Mouse (Mus musculus) yolk sac, embryonic 10.5 days (tissue): ENCODE results near the gene Inpp5d.
A peak's percentile ranks its signal among the peaks of the same experiment; 100 is the strongest.

Experiments
- DNase-seq: peaks from one replicate; pipeline ENCODE4 v3.0.0-alpha.2; 2017; ENCODE audit warnings: low spot score

Gene Inpp5d

DNA sequence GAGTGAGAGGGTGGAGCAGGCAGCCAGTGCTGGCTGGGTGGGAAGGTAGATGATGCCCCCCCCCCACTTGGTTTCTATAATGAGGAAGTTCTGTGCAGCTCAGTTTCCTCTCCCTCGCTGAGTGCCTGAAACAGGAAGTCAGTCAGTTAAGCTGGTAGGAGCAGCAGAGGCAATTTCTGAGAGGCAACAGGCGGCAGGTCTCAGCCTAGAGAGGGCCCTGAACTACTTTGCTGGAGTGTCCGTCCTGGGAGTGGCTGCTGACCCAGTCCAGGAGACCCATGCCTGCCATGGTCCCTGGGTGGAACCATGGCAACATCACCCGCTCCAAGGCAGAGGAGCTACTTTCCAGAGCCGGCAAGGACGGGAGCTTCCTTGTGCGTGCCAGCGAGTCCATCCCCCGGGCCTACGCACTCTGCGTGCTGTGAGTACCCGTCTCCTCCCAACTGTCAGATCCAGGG lies at the start of gene Inpp5d:
TSS of gene Inpp5d (plus strand) at position 102 of the 458 bp plus-strand sequence.
- no peak for DNase-seq

- DNase-seq, result no peak
Observed at GRCm38 (mm10) chr1:87573261-87573660, 46.9 kb upstream of the Inpp5d start.

DNA sequence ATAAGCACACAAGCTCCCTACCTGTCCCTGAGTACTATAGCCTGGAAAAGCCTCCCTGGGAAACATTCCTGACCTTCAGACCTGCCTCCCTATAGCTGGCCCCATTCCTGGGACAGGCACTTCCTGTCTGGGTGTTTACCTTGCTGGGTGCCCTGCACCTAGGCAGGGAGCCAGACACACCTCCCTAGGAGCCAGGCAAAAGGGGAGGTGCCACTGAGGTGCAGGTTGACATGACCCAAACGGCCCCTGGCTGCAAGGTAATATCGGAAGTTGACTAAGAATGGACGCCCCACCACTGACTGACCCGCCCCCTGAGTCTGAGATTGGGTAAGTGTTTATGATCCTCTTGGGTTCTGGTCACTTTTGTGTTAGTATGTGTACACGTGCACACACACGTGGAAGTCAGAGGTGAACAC lies 46.3 kb upstream of the Inpp5d start, which contains the start of gene Ngef:
TSS of gene Ngef (minus strand) at position 71 of the 416 bp plus-strand sequence.
- DNase-seq, result peak; percentile 42

DNA sequence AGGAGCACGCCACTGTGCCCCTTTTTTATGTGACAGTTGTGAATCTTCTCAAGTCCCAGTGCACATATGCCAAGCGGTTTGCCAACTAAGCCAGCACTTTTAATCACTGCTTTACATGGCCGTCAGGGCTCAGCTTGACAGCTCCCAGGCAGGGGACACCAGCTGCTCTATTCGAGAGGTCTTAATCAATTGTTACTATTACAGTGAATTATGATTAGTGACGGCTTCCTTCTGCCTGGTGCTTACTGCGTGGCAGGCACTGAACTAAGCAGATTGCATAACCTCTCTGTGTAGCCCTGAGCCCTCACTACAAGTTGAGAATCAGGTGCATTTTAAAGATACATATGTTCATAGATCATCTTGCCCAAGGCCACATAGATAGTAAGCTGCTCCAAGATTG lies 45.8 kb upstream of the Inpp5d start:
- no peak for DNase-seq

- DNase-seq, result no peak
Observed at GRCm38 (mm10) chr1:87574785-87575184, 45.3 kb upstream of the Inpp5d start.

DNA sequence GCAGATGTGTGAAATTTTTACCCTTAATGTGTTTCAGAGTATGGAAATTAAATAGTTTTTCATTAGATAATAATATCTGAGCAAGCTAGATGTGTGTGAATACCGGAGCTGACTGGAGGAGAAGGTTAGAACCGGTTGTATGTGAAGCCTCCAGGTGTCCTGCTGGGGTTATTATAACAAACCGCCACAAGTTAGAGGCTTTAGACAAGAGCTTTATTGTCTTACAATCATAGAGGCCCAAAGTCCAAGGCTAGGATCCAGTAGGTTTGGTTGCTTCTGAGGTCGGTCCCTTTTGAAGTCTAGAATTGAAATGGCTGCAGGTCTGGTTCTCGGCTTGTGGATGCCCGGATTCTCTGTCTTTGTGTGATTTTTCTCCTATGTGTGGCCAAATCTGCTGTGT lies 41.1 kb upstream of the Inpp5d start:
- DNase-seq, result no peak

- no peak for DNase-seq
Observed at GRCm38 (mm10) chr1:87580824-87581223, 39.3 kb upstream of the Inpp5d start.

GRCm38 (mm10) chr1:87589162-87589561 lies 30.9 kb upstream of the Inpp5d start:
- DNase-seq, result no peak

GRCm38 (mm10) chr1:87589980-87590379 lies 30.1 kb upstream of the Inpp5d start:
- no peak for DNase-seq

GRCm38 (mm10) chr1:87594261-87594660 lies 25.9 kb upstream of the Inpp5d start:
- no peak for DNase-seq

- DNase-seq, result no peak
Observed at GRCm38 (mm10) chr1:87594671-87595070, 25.4 kb upstream of the Inpp5d start.

- no peak for DNase-seq
Observed at GRCm38 (mm10) chr1:87600533-87600932, 19.6 kb upstream of the Inpp5d start.

GRCm38 (mm10) chr1:87601801-87602200 lies 18.3 kb upstream of the Inpp5d start:
- no peak for DNase-seq

GRCm38 (mm10) chr1:87603389-87603788 lies 16.7 kb upstream of the Inpp5d start:
- no peak for DNase-seq

DNA sequence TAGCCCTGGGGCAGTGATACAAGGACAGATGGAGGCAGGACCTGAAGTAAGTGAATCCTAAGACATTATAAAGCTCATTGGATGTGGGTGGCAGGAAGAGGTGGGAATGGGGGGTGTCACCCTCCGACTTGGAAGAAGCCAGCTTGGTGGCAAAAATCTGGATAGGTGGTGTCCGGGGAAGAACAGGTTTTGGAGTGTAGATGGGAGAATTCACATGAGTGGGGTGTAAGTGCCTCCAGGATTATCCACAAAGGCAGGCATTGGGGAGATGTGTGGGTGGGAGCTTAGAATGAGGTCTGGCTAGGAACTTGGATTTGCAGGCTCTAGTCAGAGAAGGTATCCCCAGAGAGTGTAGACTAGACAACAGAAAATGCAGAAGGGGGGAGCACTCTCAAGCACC lies 14.8 kb upstream of the Inpp5d start:
- no peak for DNase-seq

- no peak for DNase-seq
Observed at GRCm38 (mm10) chr1:87607385-87608091, 12.6 kb upstream of the Inpp5d start.

GRCm38 (mm10) chr1:87608416-87609046 lies 11.6 kb upstream of the Inpp5d start:
- DNase-seq, result no peak

DNA sequence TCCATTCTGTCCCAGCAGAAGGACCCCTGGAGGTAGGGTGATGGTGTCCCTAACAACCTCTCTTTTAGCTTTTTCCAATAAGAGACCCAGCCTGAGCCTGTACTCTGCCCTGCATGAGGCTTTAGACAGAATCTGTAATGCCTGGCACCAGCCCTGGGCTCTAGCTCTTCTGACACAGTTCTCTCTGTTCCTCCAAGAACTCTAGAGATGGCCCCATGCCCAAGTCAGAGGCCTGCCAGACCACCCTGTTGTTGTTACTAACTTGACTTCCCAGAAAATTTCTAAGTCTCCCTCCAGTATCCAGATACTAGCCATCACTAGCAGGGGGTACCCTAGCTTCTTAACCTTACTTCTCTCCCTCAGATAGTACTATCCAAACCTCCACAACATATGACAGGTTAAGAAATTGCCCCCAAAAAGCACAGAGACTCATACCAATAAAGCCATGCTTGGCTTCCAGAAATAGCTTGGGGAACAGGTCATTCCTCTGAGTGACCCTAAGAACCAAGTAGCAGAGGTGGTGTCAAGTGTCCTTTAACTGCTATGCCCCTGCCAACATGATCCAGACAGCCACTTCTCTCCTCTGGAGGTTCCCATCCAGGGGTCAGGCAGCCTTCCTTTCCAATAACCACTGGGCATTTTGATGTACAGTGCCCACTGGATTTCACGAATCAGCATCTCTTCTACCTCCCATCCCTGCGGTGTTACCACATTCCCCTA lies 5.4 kb upstream of the Inpp5d start:
- DNase-seq, result no peak

- DNase-seq, result no peak
Observed at GRCm38 (mm10) chr1:87620693-87621092, 581 bp downstream of the Inpp5d start.

DNA sequence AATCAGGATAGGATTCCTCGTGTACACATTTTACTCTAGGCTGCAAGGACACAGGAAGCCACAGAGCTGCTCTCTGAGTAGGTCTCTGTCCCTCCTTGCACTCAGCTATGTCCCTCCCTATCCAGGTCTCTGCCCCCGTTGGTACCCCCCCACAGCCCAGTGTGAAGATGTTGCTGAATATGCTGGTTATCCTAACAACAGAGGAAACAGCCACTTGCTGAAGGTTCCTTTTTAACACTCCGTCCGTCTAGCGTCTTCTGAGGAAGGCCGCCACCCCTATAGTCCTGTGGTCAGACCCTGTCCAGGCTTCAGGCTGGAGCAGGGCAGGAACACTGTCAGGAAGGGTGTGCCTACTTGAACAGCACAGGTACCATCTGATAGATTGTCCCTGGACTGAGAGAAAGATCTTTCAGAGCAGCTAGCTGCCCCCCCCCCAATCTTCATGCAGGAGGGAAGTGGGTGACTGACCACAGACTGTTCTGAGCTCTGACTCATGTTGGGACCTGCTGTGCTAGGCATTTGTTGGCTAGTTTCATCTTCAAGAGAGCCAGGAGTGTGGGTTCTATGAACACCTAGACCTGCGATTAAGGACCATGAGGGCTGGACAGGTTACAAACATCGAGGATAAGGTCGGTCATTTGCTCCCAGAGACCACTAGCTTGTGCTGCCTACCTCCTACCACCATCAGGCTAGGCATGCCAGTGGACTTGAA lies 1.2 kb downstream of the Inpp5d start:
- DNase-seq, result no peak

- no peak for DNase-seq
Observed at GRCm38 (mm10) chr1:87621858-87622279, 1.8 kb downstream of the Inpp5d start.

DNA sequence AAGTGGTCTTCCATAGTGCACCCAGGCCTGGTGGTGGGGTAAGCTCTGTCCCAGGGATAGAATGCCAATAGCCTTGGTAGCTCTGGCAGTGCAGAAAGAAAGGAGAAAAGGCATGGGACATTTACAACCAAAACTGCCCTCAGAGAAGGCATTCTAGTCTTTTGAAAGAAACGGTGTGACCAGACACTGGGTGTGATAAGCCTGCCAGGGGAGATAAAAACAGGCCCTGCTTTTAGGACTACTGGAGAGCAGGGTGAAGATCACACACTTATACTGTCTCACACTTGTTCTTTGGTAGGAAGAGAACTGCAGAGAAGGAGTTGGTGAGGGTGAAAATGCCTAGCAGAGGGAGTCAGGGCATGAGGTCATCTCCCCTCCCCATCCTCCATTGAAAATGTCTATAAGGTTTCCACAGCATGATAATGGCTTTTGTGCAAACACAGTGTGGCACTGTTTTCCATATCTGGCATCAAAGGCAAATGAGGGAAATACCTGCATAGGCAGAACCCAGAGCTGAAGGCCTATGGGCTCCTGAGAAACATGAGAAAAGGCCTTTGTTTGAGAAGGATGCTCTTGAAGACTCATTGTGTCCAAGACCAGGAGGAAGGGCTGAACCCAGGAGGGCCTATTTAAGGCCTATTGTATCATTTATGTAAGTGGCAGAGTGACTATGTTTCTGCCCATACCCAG lies 4.0 kb downstream of the Inpp5d start:
- DNase-seq, result no peak
